Mouse (Mus musculus) intestine, embryonic 14.5 days (tissue): ENCODE data around the gene Tbc1d8b. TPM values are rescaled to one million over a fixed set of nuclear protein-coding genes. Genes with fewer than 3 reads are reported as not detected.

Source experiments
- polyA plus RNA-seq: library from polyadenylated mRNA; unstranded; fragments of >200 nt; fragmentation: Nextera tagmentation; extraction: Ambion mirVana; gene quantifications from 2 replicates; pipeline ENCODE4 v1.2.1, GENCODE M21; 2014

Tbc1d8b gene
- polyA plus RNA-seq, 1 experiment from 2014 or later, result 1.7 TPM

Other genes with a start within 250 kb of the Tbc1d8b start
- 4.1 and 5.7 TPM in 2 replicates for gene D330045A20Rik, start 204.6 kb upstream of the Tbc1d8b start, polyA plus RNA-seq
- gene Rnf128, start 121.7 kb upstream of the Tbc1d8b start, polyA plus RNA-seq, result 99.4 and 101 TPM in 2 replicates
- not detected in 2 replicates for gene Gm15013, start 29.5 kb downstream of the Tbc1d8b start, polyA plus RNA-seq
- gene Ripply1, start 97.4 kb downstream of the Tbc1d8b start, polyA plus RNA-seq, result not detected in 2 replicates
- 5.1 and 8.7 TPM in 2 replicates for gene Cldn2, start 115.8 kb downstream of the Tbc1d8b start, polyA plus RNA-seq
- gene Morc4, start 186.7 kb downstream of the Tbc1d8b start, polyA plus RNA-seq, result 12.4 and 13.4 TPM in 2 replicates